Mouse (Mus musculus) urinary bladder, postnatal 36 days (tissue): Measurements from ENCODE around the gene Olfr1493-ps1.

Source experiments
- DNase-seq, 2 experiments: peaks; one replicate each; pipeline ENCODE4 v3.0.0; 2022; ENCODE audit warnings: low spot score in 2 of 2, mixed read lengths in 1 of 2

The Olfr1493-ps1 gene

GRCm38 (mm10) chr19:13722978-13723377, at the start of gene Olfr1493-ps1:
Olfr1493-ps1 (plus strand) TSS chr19:13723278.
- no peak for DNase-seq

- no peak for DNase-seq
These were observed 26.1 kb upstream of the Olfr1493-ps1 start, which contains the start of gene Olfr1491 for GRCm38 (mm10) chr19:13696968-13697367. Olfr1491 (plus strand) TSS chr19:13697268.

- no peak for DNase-seq
These were observed 16.4 kb downstream of the Olfr1493-ps1 start, which contains the start of gene Olfr1494 for GRCm38 (mm10) chr19:13739428-13739827. Olfr1494 (plus strand) TSS chr19:13739728.

- DNase-seq: no peak
These were observed 26.3 kb downstream of the Olfr1493-ps1 start for GRCm38 (mm10) chr19:13749366-13749765.

- no peak for DNase-seq
These were observed 41.2 kb downstream of the Olfr1493-ps1 start, which contains the start of gene Olfr1495 for GRCm38 (mm10) chr19:13764306-13764705. Olfr1495 (plus strand) TSS chr19:13764606.

- no peak for DNase-seq
These were observed 45.6 kb downstream of the Olfr1493-ps1 start for GRCm38 (mm10) chr19:13768565-13769276.

DNA sequence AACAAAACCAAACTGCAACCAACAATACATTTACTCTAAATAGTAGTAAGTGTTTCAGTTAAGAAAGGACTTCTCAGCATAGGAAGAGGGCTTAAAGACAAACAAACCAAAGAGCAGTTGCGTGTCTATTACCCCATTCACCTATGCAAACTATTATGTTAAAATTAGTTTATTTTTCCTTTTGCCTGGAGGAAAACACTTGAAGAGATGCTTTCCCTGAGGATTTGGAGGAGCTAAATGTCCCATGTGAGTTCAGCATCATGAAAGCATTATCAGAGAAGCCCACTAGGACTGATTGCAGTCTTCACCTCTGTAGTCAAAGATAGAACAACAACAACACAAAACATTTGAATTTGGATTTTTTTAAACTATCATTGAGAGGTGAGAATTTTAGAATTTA, 54.5 kb downstream of the Olfr1493-ps1 start, which contains the start of gene Olfr1496:
Gene Olfr1496 (plus strand): TSS at position 301 of the 400 bp plus-strand sequence.
- DNase-seq: no peak
